In genomic region chr9:69155836-69156595, GRCm38 (mm10) we compare ENCODE assay signal across 34 mouse cellular contexts.
A peak's percentile ranks its signal among the peaks of the same experiment; 100 is the strongest.
DNase-seq lines count a peak whose midpoint lies in the region; ATAC-seq lines count a peak whose summit lies in the region.
"Had no signal": no experiment of that assay in that cellular context is flagged by ENCODE, and none has a peak within 500 bp of the region (broad histone marks: within the 10 kb centered on the region; RNA-seq: fewer than 3 reads in every experiment).

No protein-coding gene starts in this region.

- peak; percentile 59 for ATAC-seq in lung, embryonic 16.5 days (ENCODE audit: low read depth)
- peak; percentile 51 for ATAC-seq in CD4-positive, CD25-positive, alpha-beta regulatory T cell, adult 4 months
- ATAC-seq in stomach, embryonic 16.5 days (ENCODE audit: insufficient read depth, low FRiP score) = peak; percentile 81
- ATAC-seq: forebrain, embryonic 15.5 days; intestine, embryonic 15.5 days had no signal

- no peak overlapping the region for H3K4me2 ChIP-seq in lung, embryonic 16.5 days (ENCODE audit: low read depth, low read length)
- H3K4me2 ChIP-seq in stomach, embryonic 16.5 days (ENCODE audit: low read depth, low read length) = no peak overlapping the region
- H3K4me2 ChIP-seq: embryonic facial prominence, embryonic 12.5 days; forebrain, embryonic 15.5 days; heart, embryonic 13.5 days; hindbrain, embryonic 15.5 days; intestine, embryonic 15.5 days; limb, embryonic 15.5 days; liver, embryonic 13.5 days; neural tube, embryonic 13.5 days had no signal

- no peak overlapping the region for H3K9ac ChIP-seq in lung, embryonic 16.5 days (ENCODE audit: low read length)
- H3K9ac ChIP-seq in stomach, embryonic 16.5 days (ENCODE audit: low read length) = no peak overlapping the region
- H3K9ac ChIP-seq: embryonic facial prominence, embryonic 12.5 days; forebrain, embryonic 15.5 days; heart, embryonic 13.5 days; hindbrain, embryonic 15.5 days; intestine, embryonic 15.5 days; limb, embryonic 15.5 days; liver, embryonic 13.5 days; neural tube, embryonic 13.5 days had no signal

- H3K9me3 ChIP-seq in lung, embryonic 16.5 days (ENCODE audit: control insufficient read depth, low read length) = no peaks in the 10 kb centered on the region
- no peaks in the 10 kb centered on the region for H3K9me3 ChIP-seq in stomach, embryonic 16.5 days (replicated peaks; ENCODE audit: control insufficient read depth, low read length)
- H3K9me3 ChIP-seq: embryonic facial prominence, embryonic 12.5 days; forebrain, embryonic 15.5 days; heart, embryonic 13.5 days; hindbrain, embryonic 15.5 days; intestine, embryonic 15.5 days; limb, embryonic 10.5 days; limb, embryonic 15.5 days; liver, embryonic 13.5 days; midbrain, embryonic 10.5 days; neural tube, embryonic 13.5 days had no signal

- H3K27me3 ChIP-seq in lung, embryonic 16.5 days (ENCODE audit: control insufficient read depth, insufficient read depth, low read depth, low read length) = no peaks in the 10 kb centered on the region
- H3K27me3 ChIP-seq in stomach, embryonic 16.5 days (ENCODE audit: control insufficient read depth, insufficient read depth, low read length) = no peaks in the 10 kb centered on the region
- H3K27me3 ChIP-seq: CH12.LX; embryonic facial prominence, embryonic 12.5 days; forebrain, embryonic 15.5 days; heart, embryonic 13.5 days; hindbrain, embryonic 15.5 days; intestine, embryonic 15.5 days; limb, embryonic 15.5 days; liver, embryonic 13.5 days; neural tube, embryonic 13.5 days had no signal

- peak; percentile 45 for DNase-seq in adrenal gland, adult 8-10 months
- no peak for DNase-seq in adrenal gland, postnatal 25 days
- no peak for DNase-seq in lung, postnatal 10 days
- DNase-seq in neural tube, embryonic 10.5 days (ENCODE audit: extremely low spot score, low spot score) = no peak
- no peak for DNase-seq in kidney, postnatal 10 days
- DNase-seq: cerebellum, adult 11-12 months; cerebellum, adult 9-11 months; embryo, embryonic 11 days; gastrocnemius, adult 2 months; gastrocnemius, postnatal 36 days; heart, adult 18-20 months; heart, postnatal 10 days; kidney, adult 8-10 months; layer of hippocampus, adult 9-11 months; liver, embryonic 13.5 days; lung, adult 18-20 months; right cerebral cortex, postnatal 4 days; thymus, adult 18-20 months; thymus, postnatal 25 days had no signal

- H3K36me3 ChIP-seq in lung, embryonic 16.5 days (ENCODE audit: control insufficient read depth, insufficient read depth, low read length) = no peaks in the 10 kb centered on the region
- no peaks in the 10 kb centered on the region for H3K36me3 ChIP-seq in stomach, embryonic 16.5 days (ENCODE audit: control insufficient read depth, insufficient read depth, low read length)
- H3K36me3 ChIP-seq: embryonic facial prominence, embryonic 12.5 days; forebrain, embryonic 15.5 days; heart, embryonic 13.5 days; hindbrain, embryonic 15.5 days; intestine, embryonic 15.5 days; limb, embryonic 10.5 days; limb, embryonic 15.5 days; liver, embryonic 13.5 days; midbrain, embryonic 10.5 days; neural tube, embryonic 13.5 days had no signal

- H3K27ac ChIP-seq in lung, embryonic 16.5 days (ENCODE audit: low read length) = 0 out of 2 replicates have a peak overlapping the region, but pooled peaks have one; percentile 24
- no peak overlapping the region for H3K27ac ChIP-seq in stomach, embryonic 16.5 days (ENCODE audit: low read length)
- H3K27ac ChIP-seq: embryonic facial prominence, embryonic 12.5 days; forebrain, embryonic 15.5 days; gastrocnemius, adult 2 months; heart, embryonic 13.5 days; hindbrain, embryonic 15.5 days; intestine, embryonic 15.5 days; kidney, postnatal 0 days; limb, embryonic 10.5 days; limb, embryonic 15.5 days; liver, embryonic 13.5 days; midbrain, embryonic 10.5 days; neural tube, embryonic 13.5 days had no signal

- no peak overlapping the region for H3K4me3 ChIP-seq in lung, embryonic 16.5 days (ENCODE audit: low read length)
- no peak overlapping the region for H3K4me3 ChIP-seq in stomach, embryonic 16.5 days (replicated peaks; ENCODE audit: low read length)
- H3K4me3 ChIP-seq: embryonic facial prominence, embryonic 12.5 days; forebrain, embryonic 15.5 days; gastrocnemius, adult 2 months; heart, embryonic 13.5 days; hindbrain, embryonic 15.5 days; intestine, embryonic 15.5 days; limb, embryonic 10.5 days; limb, embryonic 15.5 days; liver, embryonic 13.5 days; midbrain, embryonic 10.5 days; myocyte; neural tube, embryonic 13.5 days had no signal

- WGBS in lung, embryonic 16.5 days = 34% methylated on average over 8 of the region's 8 CpGs
- 46% methylated on average over 8 of the region's 8 CpGs for WGBS in stomach, embryonic 16.5 days

- peaks cover 13% of the 10 kb centered on the region; the same call in 1 of the 2 replicates for H3K4me1 ChIP-seq in lung, embryonic 16.5 days (replicated peaks; ENCODE audit: control insufficient read depth, insufficient read depth, low read length)
- peaks cover 5% of the 10 kb centered on the region; the same call in 1 of the 2 replicates for H3K4me1 ChIP-seq in stomach, embryonic 16.5 days (ENCODE audit: control insufficient read depth, insufficient read depth, low read length)
- H3K4me1 ChIP-seq: forebrain, embryonic 15.5 days; hindbrain, embryonic 15.5 days; intestine, embryonic 15.5 days; limb, embryonic 15.5 days; midbrain, embryonic 10.5 days; neural tube, embryonic 13.5 days had no signal
